Mouse (Mus musculus): ENCODE measurements around the gene Ep300. TPM values are rescaled to one million over a fixed set of nuclear protein-coding genes. Genes with fewer than 3 reads are reported as not detected.
A peak's percentile ranks its signal among the peaks of the same experiment; 100 is the strongest.

Gene Ep300
- 10 to 100 TPM; 31.2 to 38.4 TPM for total RNA-seq (2021)
- long read RNA-seq, experiment 1, partial matches to known transcripts, result 0 of 8 reads
- long read RNA-seq, experiment 1, other reads (novel, unspliced or antisense), result 7 of 8 reads
- long read RNA-seq, experiment 2, partial matches to known transcripts, result 1 of 2 reads
- long read RNA-seq, experiment 2, other reads (novel, unspliced or antisense), result 1 of 2 reads

GRCm38 (mm10) chr15:81584913-81585745 is at the start of gene Ep300:
TSS of gene Ep300 (plus strand) at chr15:81585351.
- peak; percentile 96 for DNase-seq

DNA sequence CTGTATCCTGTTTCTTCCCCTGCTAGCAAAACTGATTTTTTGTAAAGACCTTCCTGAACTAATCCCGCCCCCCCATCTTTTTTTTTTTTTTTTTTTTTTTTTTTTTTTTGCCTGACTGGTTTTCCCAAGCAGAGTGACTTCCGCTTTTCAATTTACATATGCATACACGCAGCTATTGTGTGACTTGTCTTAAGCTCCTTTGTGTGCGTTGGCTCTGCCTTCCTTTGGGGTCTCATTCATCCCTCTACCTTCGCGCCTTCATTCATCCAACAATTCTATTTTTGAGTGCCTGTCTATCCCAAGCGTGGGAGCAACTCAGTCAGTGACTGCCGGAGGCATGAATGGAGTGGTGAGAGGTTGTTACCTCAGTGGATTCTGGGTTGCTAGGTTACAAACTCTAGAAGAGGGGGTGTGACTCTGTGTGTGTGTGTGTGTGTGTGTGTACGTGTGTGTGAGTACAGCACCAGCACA is 49.2 kb upstream of the Ep300 start:
- no peak for DNase-seq

GRCm38 (mm10) chr15:81538149-81538548 is 47.0 kb upstream of the Ep300 start:
- DNase-seq, result no peak

GRCm38 (mm10) chr15:81539560-81539959 is 45.6 kb upstream of the Ep300 start:
- DNase-seq, result no peak

GRCm38 (mm10) chr15:81544916-81545315 is 40.2 kb upstream of the Ep300 start:
- DNase-seq, result no peak

DNA sequence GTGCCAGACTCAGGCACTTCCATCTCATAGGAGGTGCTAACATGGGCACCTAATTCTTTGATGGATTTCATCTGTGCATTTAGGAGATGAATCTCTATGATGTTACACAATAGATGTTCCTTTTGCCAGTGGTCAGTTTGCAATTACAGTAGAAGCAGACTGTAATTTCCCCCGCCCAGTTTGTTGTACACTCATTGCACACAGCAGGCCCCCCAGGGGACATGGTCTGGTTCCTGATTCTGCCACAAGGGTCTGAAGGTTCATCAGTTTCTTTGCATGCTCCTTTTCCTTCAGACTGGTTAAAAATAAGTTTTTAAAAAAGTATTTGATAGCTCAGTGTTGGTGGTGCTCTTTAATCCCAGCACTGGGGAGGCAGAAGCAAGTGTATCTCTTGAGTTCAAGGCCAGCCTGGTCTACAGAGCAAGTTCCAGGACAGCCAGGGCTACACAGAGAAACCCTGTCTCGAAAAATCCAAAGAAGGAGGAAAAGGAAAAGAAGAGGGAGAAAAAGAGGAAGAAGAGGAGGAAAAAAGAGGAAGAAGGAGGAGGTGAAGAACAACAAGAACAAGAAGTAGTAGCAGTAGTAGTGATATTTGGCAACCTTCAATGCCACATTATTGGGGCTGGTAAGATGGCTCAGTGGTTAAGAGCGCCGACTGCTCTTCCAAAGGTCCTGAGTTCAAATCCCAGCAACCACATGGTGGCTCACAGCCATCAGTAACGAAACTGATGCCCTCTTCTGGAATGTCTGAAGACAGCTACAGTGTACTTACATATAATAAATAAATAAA is 39.6 kb upstream of the Ep300 start:
- no peak for DNase-seq

GRCm38 (mm10) chr15:81553455-81553854 is 31.7 kb upstream of the Ep300 start:
- DNase-seq, result no peak

DNA sequence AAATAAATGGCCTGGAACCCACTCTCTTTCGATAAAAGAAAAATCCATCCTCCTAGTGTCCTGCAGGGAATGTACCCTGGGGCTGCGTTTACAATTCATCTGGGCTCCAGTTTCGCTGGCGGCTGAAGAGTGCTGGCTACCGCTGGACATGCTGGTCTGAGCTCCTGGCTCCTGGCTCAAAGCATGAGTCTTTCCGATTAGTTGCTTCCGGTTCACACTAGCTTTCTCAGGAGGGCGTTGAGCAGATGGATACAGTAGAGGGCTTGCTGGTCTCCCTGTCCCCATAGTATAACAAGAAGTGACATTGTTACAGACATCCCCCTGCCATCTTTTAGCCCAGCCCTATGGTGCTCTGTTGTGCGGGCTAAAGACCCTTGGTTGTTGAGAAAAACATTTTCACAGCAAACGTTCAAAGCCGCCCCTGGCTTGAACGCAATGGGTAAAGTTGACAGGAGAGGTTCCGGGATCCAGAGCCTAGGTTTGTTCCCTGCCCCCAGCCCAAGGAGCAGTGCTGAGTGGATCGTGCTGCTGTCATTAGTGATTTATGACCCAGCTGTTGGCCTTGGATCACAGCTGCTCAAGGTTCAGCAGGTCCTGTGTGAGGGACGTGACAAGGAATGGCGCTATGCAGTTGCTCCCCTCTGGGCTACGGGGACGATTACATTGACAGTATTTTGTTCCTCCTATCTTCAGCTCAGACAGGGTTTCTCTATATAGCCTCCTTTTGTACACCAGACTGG is 30.4 kb upstream of the Ep300 start:
- peak; percentile 12 for DNase-seq

- DNase-seq, result no peak
Measured at GRCm38 (mm10) chr15:81555986-81556385, 29.2 kb upstream of the Ep300 start.

GRCm38 (mm10) chr15:81561501-81561900 is 23.6 kb upstream of the Ep300 start:
- no peak for DNase-seq

- no peak for DNase-seq
Measured at GRCm38 (mm10) chr15:81561996-81562395, 23.2 kb upstream of the Ep300 start.

- DNase-seq, result no peak
Measured at GRCm38 (mm10) chr15:81562491-81563488, 22.4 kb upstream of the Ep300 start.

- no peak for DNase-seq
Measured at GRCm38 (mm10) chr15:81568093-81568492, 17.1 kb upstream of the Ep300 start.

DNA sequence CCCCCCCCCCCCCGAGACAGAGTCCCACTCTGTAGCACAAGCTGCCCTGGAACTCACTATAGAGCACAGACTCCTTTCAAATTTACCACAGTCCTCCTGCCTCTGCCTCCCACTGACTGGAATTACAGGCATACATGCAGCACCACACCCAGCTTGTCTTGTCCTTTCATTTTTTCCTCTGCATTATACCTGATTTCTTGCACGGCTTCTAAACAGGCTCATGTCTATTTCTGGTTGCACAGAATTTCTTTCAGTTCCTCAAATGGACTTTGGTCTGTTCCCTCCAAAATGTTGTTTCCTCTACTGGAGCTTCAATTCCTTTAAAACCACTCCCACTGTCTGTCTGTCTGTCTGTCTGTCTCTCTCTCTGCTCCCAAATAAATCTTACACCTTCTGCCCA is 16.6 kb upstream of the Ep300 start:
- DNase-seq, result no peak

DNA sequence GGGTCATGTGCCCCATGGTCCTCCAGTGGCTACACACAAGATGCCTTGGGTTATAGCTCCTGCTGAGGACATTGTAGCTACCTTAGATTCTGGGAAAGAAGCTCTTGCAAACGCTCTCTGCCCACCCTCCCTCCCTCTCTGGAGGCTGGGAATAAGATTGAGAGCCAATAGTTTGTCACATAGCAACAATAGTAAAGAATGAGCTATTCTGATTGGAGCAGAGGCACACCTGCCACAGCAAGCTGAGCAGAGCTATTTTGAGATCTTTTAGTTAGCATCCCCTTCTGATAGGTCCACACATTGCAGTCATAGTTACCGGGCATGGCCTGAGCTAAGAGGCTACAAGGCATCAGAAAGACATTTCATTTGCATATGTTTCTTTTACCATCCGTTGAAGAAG is 8.2 kb upstream of the Ep300 start:
- no peak for DNase-seq

- DNase-seq, result no peak
Measured at GRCm38 (mm10) chr15:81577743-81578165, 7.4 kb upstream of the Ep300 start.

DNA sequence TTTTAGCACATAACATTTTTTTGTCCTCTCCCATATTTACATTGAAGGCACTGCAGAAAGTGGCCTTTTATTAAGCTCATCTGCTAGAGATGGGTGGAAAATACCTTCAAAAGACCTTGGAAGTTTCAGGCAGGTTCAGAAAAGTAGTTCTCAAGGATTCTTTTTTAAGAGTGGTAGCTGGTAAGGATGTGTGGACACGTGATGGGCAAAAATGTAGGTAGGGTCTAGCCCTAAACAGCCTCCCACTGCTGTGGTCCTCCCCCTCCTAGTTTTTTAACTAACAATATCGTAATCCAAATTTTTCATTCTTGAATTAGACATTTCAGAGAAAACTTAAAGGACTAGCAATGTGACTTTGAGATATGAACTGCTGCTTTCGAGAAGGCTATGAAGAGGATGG is 685 bp upstream of the Ep300 start:
- no peak for DNase-seq

- peak; percentile 84 for DNase-seq
Measured at GRCm38 (mm10) chr15:81585746-81586461, 753 bp downstream of the Ep300 start.

- no peak for DNase-seq
Measured at GRCm38 (mm10) chr15:81586466-81586865, 1.3 kb downstream of the Ep300 start.

DNA sequence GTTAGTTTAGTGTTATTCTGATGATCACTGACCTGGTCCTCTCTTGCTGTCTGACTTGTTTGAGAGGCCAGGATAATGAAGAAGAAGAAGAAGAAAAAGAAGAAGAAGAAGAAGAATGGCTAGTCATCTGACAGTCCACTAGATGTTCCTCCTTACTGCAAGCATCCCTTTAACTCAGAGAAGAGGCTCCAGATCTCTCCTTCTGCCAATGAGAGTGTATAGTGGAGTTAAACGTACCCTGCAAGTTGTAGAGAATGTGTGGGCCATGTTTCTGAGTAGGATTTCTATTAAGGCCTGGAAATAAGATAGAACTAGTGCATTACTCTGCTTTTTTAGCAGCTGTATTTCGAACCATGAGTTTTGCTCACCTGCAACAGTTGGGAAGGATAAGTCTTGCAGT is 2.5 kb downstream of the Ep300 start:
- no peak for DNase-seq
